Mouse (Mus musculus): ENCODE measurements around the gene Arhgap8. TPM values are rescaled to one million over a fixed set of nuclear protein-coding genes. Genes with fewer than 3 reads are reported as not detected.

The Arhgap8 gene
- polyA plus RNA-seq, 1 experiment from 2014 or later, result 2.5 TPM

- peak; percentile 73 for ATAC-seq (ENCODE audit: low FRiP score)
- H3K4me2 ChIP-seq (replicated peaks), result peak overlapping the region; percentile 32
- 20% methylated on average over 20 of the region's 20 CpGs for WGBS
- no peaks in the 10 kb centered on the region for H3K36me3 ChIP-seq
- peaks cover 42% of the 10 kb centered on the region for H3K4me1 ChIP-seq
- H3K27ac ChIP-seq, result peak overlapping the region; percentile 71
- H3K4me3 ChIP-seq, result no peak overlapping the region
- H3K9me3 ChIP-seq (replicated peaks), result no peaks in the 10 kb centered on the region
- H3K27me3 ChIP-seq, result no peaks in the 10 kb centered on the region
- H3K9ac ChIP-seq, result no peak overlapping the region
Measured at GRCm38 (mm10) chr15:84775421-84776174, 55.7 kb downstream of the Arhgap8 start.

DNA sequence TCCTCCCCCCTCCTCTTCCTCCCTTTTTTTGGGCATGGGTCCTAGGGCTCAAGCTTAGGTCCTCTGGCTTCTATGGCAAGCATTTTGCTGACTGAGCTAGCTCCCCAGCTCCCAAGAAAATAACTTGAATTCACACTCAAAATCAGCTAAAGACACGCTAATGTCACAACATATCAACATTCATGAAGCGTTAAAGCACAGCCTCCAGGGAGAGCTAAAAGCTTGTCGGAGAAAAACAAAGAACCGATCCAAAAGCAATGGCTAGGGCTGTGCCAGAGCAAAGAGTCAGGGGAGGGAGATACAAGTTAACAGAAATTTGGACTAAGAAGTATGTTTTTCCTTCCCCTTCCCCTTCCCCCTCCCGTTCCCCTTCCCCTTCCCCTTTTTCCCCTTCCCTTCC lies 58.7 kb downstream of the Arhgap8 start:
- Histone ChIP-seq H3K9me3 (replicated peaks) (no peaks in the 10 kb centered on the region), H3K4me2 (replicated peaks) (no peak overlapping the region), H3K27me3 (no peaks in the 10 kb centered on the region), H3K27ac (no peak overlapping the region), H3K36me3 (no peaks in the 10 kb centered on the region), H3K9ac (no peak overlapping the region), H3K4me3 (no peak overlapping the region), H3K4me1 (peaks cover 38% of the 10 kb centered on the region)
- no peak for ATAC-seq (ENCODE audit: low FRiP score)
- 46% methylated on average over 5 of the region's 5 CpGs for WGBS

GRCm38 (mm10) chr15:84784812-84785211 lies 65.0 kb downstream of the Arhgap8 start:
- WGBS, result 98% methylated on average over 16 of the region's 16 CpGs
- H3K4me1 ChIP-seq, result no peaks in the 10 kb centered on the region
- no peaks in the 10 kb centered on the region for H3K27me3 ChIP-seq
- H3K4me3 ChIP-seq, result no peak overlapping the region
- no peaks in the 10 kb centered on the region for H3K9me3 ChIP-seq (replicated peaks)
- no peak overlapping the region for H3K27ac ChIP-seq
- H3K4me2 ChIP-seq (replicated peaks), result no peak overlapping the region
- no peak overlapping the region for H3K9ac ChIP-seq
- peaks cover 45% of the 10 kb centered on the region for H3K36me3 ChIP-seq
- no peak for ATAC-seq (ENCODE audit: low FRiP score)

DNA sequence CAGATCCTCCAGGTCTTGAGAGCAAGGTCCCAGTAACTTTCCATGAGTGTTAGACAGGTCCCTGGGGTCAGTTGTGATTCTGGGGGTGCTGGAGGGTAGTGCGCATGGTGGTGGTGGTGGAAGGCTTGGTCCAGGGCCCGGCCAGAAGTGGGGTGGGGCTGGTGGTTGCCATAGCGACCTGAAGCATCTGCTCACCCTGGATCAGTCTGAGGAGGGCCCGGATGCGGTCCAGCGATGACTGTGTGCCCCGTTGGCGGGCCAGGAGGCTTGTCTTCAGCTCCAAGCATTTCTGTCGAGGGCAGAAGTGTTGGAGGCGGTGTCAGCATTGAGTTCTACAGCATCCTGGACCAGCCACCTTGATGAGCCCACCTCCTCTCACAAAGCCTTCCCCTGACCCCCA lies 67.3 kb downstream of the Arhgap8 start:
- Histone ChIP-seq H3K27ac (no peak overlapping the region), H3K4me1 (no peaks in the 10 kb centered on the region), H3K4me3 (no peak overlapping the region), H3K9ac (no peak overlapping the region), H3K27me3 (no peaks in the 10 kb centered on the region), H3K4me2 (replicated peaks) (no peak overlapping the region), H3K36me3 (peaks cover 69% of the 10 kb centered on the region), H3K9me3 (replicated peaks) (no peaks in the 10 kb centered on the region)
- no peak for ATAC-seq (ENCODE audit: low FRiP score)
- WGBS, result 67% methylated on average over 10 of the region's 10 CpGs

GRCm38 (mm10) chr15:84793649-84794048 lies 73.8 kb downstream of the Arhgap8 start:
- no peaks in the 10 kb centered on the region for H3K4me1 ChIP-seq
- peaks cover 95% of the 10 kb centered on the region for H3K36me3 ChIP-seq
- H3K27ac ChIP-seq, result no peak overlapping the region
- H3K4me2 ChIP-seq (replicated peaks), result no peak overlapping the region
- H3K4me3 ChIP-seq, result no peak overlapping the region
- no peak for ATAC-seq (ENCODE audit: low FRiP score)
- 78% methylated on average over 5 of the region's 5 CpGs for WGBS
- H3K9me3 ChIP-seq (replicated peaks), result no peaks in the 10 kb centered on the region
- H3K27me3 ChIP-seq, result no peaks in the 10 kb centered on the region
- no peak overlapping the region for H3K9ac ChIP-seq

DNA sequence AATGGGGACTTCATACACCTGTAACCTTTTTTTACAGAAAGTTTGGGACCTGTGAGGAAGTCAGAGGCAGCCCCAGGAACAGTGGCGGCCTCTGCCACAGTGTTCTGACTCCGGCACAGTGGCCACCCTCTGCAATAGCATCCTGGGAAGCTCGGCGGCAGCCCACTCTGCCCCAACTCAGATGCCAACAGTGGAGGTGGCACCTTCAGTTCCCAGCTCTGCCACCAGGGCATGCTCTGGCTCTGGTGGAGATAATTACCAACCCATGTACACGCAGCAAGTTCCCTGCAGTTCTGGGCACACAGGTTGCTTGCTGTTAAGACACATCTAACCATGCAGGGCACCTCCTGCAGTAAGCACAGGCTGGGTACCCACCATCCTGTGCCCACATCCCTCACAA lies 80.3 kb downstream of the Arhgap8 start:
- Histone ChIP-seq H3K4me3 (no peak overlapping the region), H3K27ac (no peak overlapping the region), H3K9ac (no peak overlapping the region), H3K4me2 (replicated peaks) (no peak overlapping the region), H3K36me3 (peaks cover 88% of the 10 kb centered on the region), H3K9me3 (replicated peaks) (no peaks in the 10 kb centered on the region), H3K27me3 (no peaks in the 10 kb centered on the region), H3K4me1 (no peaks in the 10 kb centered on the region)
- 89% methylated on average over 5 of the region's 5 CpGs for WGBS
- no peak for ATAC-seq (ENCODE audit: low FRiP score)

- ATAC-seq (ENCODE audit: low FRiP score), result no peak
- WGBS, result 55% methylated on average over 3 of the region's 3 CpGs
- Histone ChIP-seq H3K36me3 (peaks cover 84% of the 10 kb centered on the region), H3K27me3 (no peaks in the 10 kb centered on the region), H3K4me1 (no peaks in the 10 kb centered on the region), H3K4me2 (replicated peaks) (no peak overlapping the region), H3K27ac (no peak overlapping the region), H3K9ac (no peak overlapping the region), H3K4me3 (no peak overlapping the region), H3K9me3 (replicated peaks) (no peaks in the 10 kb centered on the region)
Measured at GRCm38 (mm10) chr15:84803685-84804084, 83.8 kb downstream of the Arhgap8 start.

DNA sequence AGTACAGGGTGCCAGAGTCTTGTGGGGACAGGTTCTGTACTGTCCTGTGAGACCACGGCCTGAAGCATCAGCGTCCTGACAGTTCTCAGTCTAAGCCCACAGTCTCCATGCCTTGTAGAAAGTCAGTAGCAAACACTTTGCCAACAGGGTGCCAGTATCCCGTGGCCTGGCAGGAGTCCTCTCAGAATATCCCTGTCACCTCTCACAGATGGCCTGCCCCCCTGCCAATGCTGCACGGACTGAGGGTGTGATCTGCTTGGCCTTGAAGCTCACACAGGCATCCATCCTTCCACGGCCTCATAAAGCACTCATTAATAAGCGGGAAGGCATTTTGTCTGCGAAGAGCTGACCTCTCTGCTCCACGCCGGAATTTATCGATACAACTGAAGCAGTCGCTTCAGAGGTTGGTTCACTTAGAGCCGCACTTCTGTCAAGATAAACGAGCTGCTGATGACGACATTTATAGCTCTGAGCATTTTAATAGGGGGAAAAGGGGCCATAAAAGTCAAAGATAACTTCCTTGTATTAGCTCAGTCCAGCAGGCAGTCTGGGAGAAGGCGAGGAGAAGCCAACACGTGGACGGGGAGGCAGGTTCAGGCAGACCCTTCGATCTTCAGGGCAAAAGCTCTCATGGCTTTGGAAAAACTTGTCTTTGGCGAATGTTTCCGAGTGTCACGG lies 89.6 kb downstream of the Arhgap8 start:
- H3K4me2 ChIP-seq (replicated peaks), result no peak overlapping the region
- no peak overlapping the region for H3K4me3 ChIP-seq
- 80% methylated on average over 21 of the region's 21 CpGs for WGBS
- H3K9me3 ChIP-seq (replicated peaks), result no peaks in the 10 kb centered on the region
- H3K9ac ChIP-seq, result 0 out of 2 replicates have a peak overlapping the region, but pooled peaks have one; percentile 18
- H3K27me3 ChIP-seq, result no peaks in the 10 kb centered on the region
- peaks cover 44% of the 10 kb centered on the region for H3K36me3 ChIP-seq
- peaks cover 32% of the 10 kb centered on the region for H3K4me1 ChIP-seq
- ATAC-seq (ENCODE audit: low FRiP score), result no peak
- no peak overlapping the region for H3K27ac ChIP-seq

DNA sequence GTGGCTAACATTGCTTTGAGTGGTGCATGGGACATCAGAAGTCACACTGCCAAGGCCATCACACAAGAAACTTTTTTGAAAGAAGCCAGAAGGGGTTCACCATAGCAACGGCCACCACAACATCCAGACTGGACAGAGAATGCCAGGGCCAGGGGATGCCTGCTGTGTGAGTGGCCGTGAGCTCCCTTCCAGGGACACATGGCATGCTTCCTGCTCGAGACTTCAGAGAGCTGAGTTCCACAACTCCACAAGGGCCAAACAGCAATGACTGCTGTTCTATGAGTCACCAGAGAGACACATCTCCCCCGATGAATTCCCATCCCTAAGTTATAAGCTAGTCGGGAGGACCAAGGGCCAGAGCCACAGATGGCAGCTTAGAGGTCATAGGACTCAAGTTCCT lies 91.3 kb downstream of the Arhgap8 start:
- H3K36me3 ChIP-seq, result peaks cover 27% of the 10 kb centered on the region
- peaks cover 49% of the 10 kb centered on the region for H3K4me1 ChIP-seq
- WGBS, result 76% methylated on average over 5 of the region's 5 CpGs
- no peak overlapping the region for H3K27ac ChIP-seq
- no peak overlapping the region for H3K9ac ChIP-seq
- ATAC-seq (ENCODE audit: low FRiP score), result no peak
- H3K27me3 ChIP-seq, result no peaks in the 10 kb centered on the region
- H3K4me3 ChIP-seq, result no peak overlapping the region
- H3K4me2 ChIP-seq (replicated peaks), result no peak overlapping the region
- no peaks in the 10 kb centered on the region for H3K9me3 ChIP-seq (replicated peaks)

GRCm38 (mm10) chr15:84812831-84813357 lies 93.0 kb downstream of the Arhgap8 start:
- no peak overlapping the region for H3K4me3 ChIP-seq
- peak; percentile 41; the same call in 1 of the 2 replicates for ATAC-seq (ENCODE audit: low FRiP score)
- 59% methylated on average over 11 of the region's 11 CpGs for WGBS
- no peaks in the 10 kb centered on the region for H3K27me3 ChIP-seq
- H3K27ac ChIP-seq, result peak overlapping the region; percentile 49; the same call in 1 of the 2 replicates
- no peaks in the 10 kb centered on the region for H3K9me3 ChIP-seq (replicated peaks)
- H3K9ac ChIP-seq, result peak overlapping the region; percentile 6; the same call in 1 of the 2 replicates
- H3K4me1 ChIP-seq, result peaks cover 50% of the 10 kb centered on the region
- H3K4me2 ChIP-seq (replicated peaks), result no peak overlapping the region
- H3K36me3 ChIP-seq, result peaks cover 15% of the 10 kb centered on the region

- no peak overlapping the region for H3K4me3 ChIP-seq
- 38% methylated on average over 4 of the region's 4 CpGs for WGBS
- H3K27me3 ChIP-seq, result no peaks in the 10 kb centered on the region
- H3K4me2 ChIP-seq (replicated peaks), result no peak overlapping the region
- H3K9me3 ChIP-seq (replicated peaks), result no peaks in the 10 kb centered on the region
- H3K36me3 ChIP-seq, result peaks cover 5% of the 10 kb centered on the region; the same call in 1 of the 2 replicates
- H3K27ac ChIP-seq, result no peak overlapping the region; the same call in 1 of the 2 replicates
- no peak overlapping the region; the same call in 1 of the 2 replicates for H3K9ac ChIP-seq
- peaks cover 55% of the 10 kb centered on the region for H3K4me1 ChIP-seq
- ATAC-seq (ENCODE audit: low FRiP score), result no peak
Measured at GRCm38 (mm10) chr15:84815171-84815570, 95.3 kb downstream of the Arhgap8 start.

DNA sequence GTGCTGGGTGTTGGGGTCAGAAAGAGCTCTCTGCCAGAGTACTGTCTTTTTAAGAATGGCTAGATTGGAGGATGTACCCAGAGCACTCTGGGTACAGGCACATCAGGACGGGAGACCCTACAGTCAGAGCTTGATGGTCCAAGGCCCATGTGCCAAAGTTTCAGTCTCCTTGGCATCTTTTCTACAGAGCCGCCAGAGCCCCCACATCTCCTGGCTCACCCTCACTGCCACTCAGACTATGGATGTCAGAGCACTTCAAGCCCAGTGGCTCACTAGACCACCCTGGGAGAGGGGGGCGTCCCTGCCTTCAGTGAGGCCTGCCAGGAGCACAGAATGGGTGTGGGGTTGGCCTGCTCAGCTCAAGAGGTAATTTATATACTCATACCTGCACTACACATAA lies 97.7 kb downstream of the Arhgap8 start:
- no peak overlapping the region for H3K4me2 ChIP-seq (replicated peaks)
- ATAC-seq (ENCODE audit: low FRiP score), result no peak
- H3K36me3 ChIP-seq, result peaks cover 5% of the 10 kb centered on the region; the same call in 1 of the 2 replicates
- H3K27me3 ChIP-seq, result no peaks in the 10 kb centered on the region
- 89% methylated on average over 3 of the region's 3 CpGs for WGBS
- no peak overlapping the region for H3K9ac ChIP-seq
- H3K9me3 ChIP-seq (replicated peaks), result no peaks in the 10 kb centered on the region
- H3K4me3 ChIP-seq, result no peak overlapping the region
- peaks cover 46% of the 10 kb centered on the region for H3K4me1 ChIP-seq
- H3K27ac ChIP-seq, result no peak overlapping the region
